Mouse (Mus musculus) lung, adult 2 months (tissue): ENCODE results near the gene Ccdc63. TPM values are rescaled to one million over a fixed set of nuclear protein-coding genes. Genes with fewer than 3 reads are reported as not detected.

Source experiments
- DNase-seq: peaks from one replicate; pipeline ENCODE4 v3.0.0; 2022
- H3K4me1 ChIP-seq: fragments of 200-500 bp; 2 replicates; pipeline ENCODE4 v1.6.1; 2011; ENCODE audit warnings: low read length; ENCODE audit not compliant: control insufficient read depth, insufficient read depth
- H3K4me3 ChIP-seq: fragments of 200-500 bp; replicated peaks from 2 replicates; pipeline ENCODE3; 2011; ENCODE audit warnings: low read depth, mild to moderate bottlenecking, control low read depth, low read length; ENCODE audit errors: extremely low read depth
- CTCF ChIP-seq: fragments of 200-500 bp; IDR thresholded peaks from 2 replicates; pipeline ENCODE4 v1.5.1; 2011; ENCODE audit warnings: mild to moderate bottlenecking, low read length, control low read depth; ENCODE audit not compliant: insufficient read depth
- POLR2A ChIP-seq: fragments of 200-500 bp; IDR thresholded peaks from 2 replicates; pipeline ENCODE4 v1.6.1; 2011; ENCODE audit warnings: low read depth, mild to moderate bottlenecking, control low read depth, low read length, borderline replicate concordance; ENCODE audit errors: extremely low read depth
- WGBS: fragments of 180-500 bp; shearing (Covaris S2); methylation state at CpG from one replicate; pipeline ENCODE4 v1.1.7; 2018; 5-methylcytosine and 5-hydroxymethylcytosine counted together
- polyA plus RNA-seq: library from polyadenylated mRNA; depleted of rRNA; stranded (reverse); fragments of >200 nt; gene quantifications from 2 replicates; pipeline ENCODE4 v1.2.3, GENCODE M21; 2012

The Ccdc63 gene
- polyA plus RNA-seq, 1 experiment = 0.27 TPM

- WGBS = 78% methylated on average over 4 of the region's 4 CpGs
- Histone ChIP-seq H3K4me1 (no peaks in the 10 kb centered on the region), H3K4me3 (no peak overlapping the region)
- no peak for DNase-seq
- TF ChIP-seq POLR2A = no peak
- no peak for TF ChIP-seq CTCF
These were observed 63.4 kb downstream of the Ccdc63 start for GRCm38 (mm10) chr5:122077244-122077643.

GRCm38 (mm10) chr5:122075736-122076135 lies 64.9 kb downstream of the Ccdc63 start:
- Histone ChIP-seq H3K4me3 (no peak overlapping the region), H3K4me1 (no peaks in the 10 kb centered on the region)
- DNase-seq = no peak
- WGBS = 53% methylated on average over 3 of the region's 3 CpGs
- TF ChIP-seq POLR2A (no peak), CTCF (no peak)

- no peak for DNase-seq
- WGBS = 85% methylated on average over 4 of the region's 4 CpGs
- TF ChIP-seq CTCF (no peak), POLR2A (no peak)
- no peak overlapping the region for H3K4me3 ChIP-seq
- H3K4me1 ChIP-seq = no peaks in the 10 kb centered on the region
These were observed 68.6 kb downstream of the Ccdc63 start for GRCm38 (mm10) chr5:122071997-122072396.

GRCm38 (mm10) chr5:122070963-122071800 lies 69.4 kb downstream of the Ccdc63 start:
- DNase-seq = no peak
- H3K4me3 ChIP-seq = no peak overlapping the region
- WGBS = 53% methylated on average over 16 of the region's 16 CpGs
- no peaks in the 10 kb centered on the region for H3K4me1 ChIP-seq
- no peak for TF ChIP-seq CTCF

GRCm38 (mm10) chr5:122068563-122068962 lies 72.1 kb downstream of the Ccdc63 start:
- DNase-seq = no peak
- Histone ChIP-seq H3K4me1 (no peaks in the 10 kb centered on the region), H3K4me3 (no peak overlapping the region)
- 76% methylated on average over 13 of the region's 13 CpGs for WGBS
- TF ChIP-seq CTCF (no peak), POLR2A (no peak)

GRCm38 (mm10) chr5:122063204-122063933 lies 77.3 kb downstream of the Ccdc63 start:
- no peak for TF ChIP-seq CTCF
- peaks cover 4% of the 10 kb centered on the region; the same call in 1 of the 2 replicates for H3K4me1 ChIP-seq
- no peak for DNase-seq
- H3K4me3 ChIP-seq = no peak overlapping the region
- WGBS = 69% methylated on average over 25 of the region's 25 CpGs

- TF ChIP-seq CTCF = no peak
- no peak for TF ChIP-seq POLR2A
These were observed 78.1 kb downstream of the Ccdc63 start for GRCm38 (mm10) chr5:122062479-122062878.

GRCm38 (mm10) chr5:122060767-122061333 lies 79.8 kb downstream of the Ccdc63 start:
- no peak for DNase-seq
- Histone ChIP-seq H3K4me1 (peaks cover 4% of the 10 kb centered on the region; the same call in 1 of the 2 replicates), H3K4me3 (no peak overlapping the region)
- 32% methylated on average over 11 of the region's 12 CpGs for WGBS
- TF ChIP-seq CTCF (no peak), POLR2A (no peak)

More at GRCm38 (mm10) chr5:122062479-122062878, 78.1 kb downstream of the Ccdc63 start:
- peaks cover 4% of the 10 kb centered on the region; the same call in 1 of the 2 replicates for H3K4me1 ChIP-seq
- no peak for DNase-seq
- H3K4me3 ChIP-seq = no peak overlapping the region
- WGBS = 16% methylated on average over 12 of the region's 12 CpGs
